Mouse (Mus musculus) MEL (cell line): ENCODE measurements at regions not wholly inside any gene's neighbourhood (a gene's known extent, or its start where the extent isn't known, plus 50 kb on each side); places are given as distances from the start of the nearest gene placed in this dataset.

Experiments
- DNase-seq: peaks from one replicate; pipeline ENCODE4 v3.0.0; 2011; ENCODE audit warnings: low read depth, low spot score
- H3K27ac ChIP-seq: 2 replicates; pipeline ENCODE4 v1.5.1; 2012; ENCODE audit warnings: low read depth, mild to moderate bottlenecking, control low read depth, low read length, moderate library complexity; ENCODE audit not compliant: control insufficient read depth
- H3K27me3 ChIP-seq, 2 experiments: fragments of 150-350 bp in 1 of 2; sonication (generic) in 1 of 2; 2 replicates each; pipeline ENCODE4 v1.6.1; 2012; ENCODE audit warnings: low read length in 2 of 2, mild to moderate bottlenecking in 2 of 2, improper control_type of control experiment in 1 of 2, moderate library complexity in 1 of 2; ENCODE audit not compliant: insufficient read depth in 2 of 2, control insufficient read depth in 1 of 2
- H3K36me3 ChIP-seq, 2 experiments: 2 replicates each; pipeline ENCODE4 v1.6.1; 2012 to 2014; ENCODE audit warnings: low read length in 2 of 2, improper control_type of control experiment in 1 of 2, inconsistent platforms in 1 of 2, mild to moderate bottlenecking in 1 of 2; ENCODE audit not compliant: insufficient read depth in 2 of 2, control insufficient read depth in 1 of 2
- H3K4me1 ChIP-seq, 2 experiments: fragments of 150-350 bp in 1 of 2; sonication (generic) in 1 of 2; 2 replicates each; pipeline ENCODE4 v1.6.1; 2012; ENCODE audit warnings: low read length in 2 of 2, improper control_type of control experiment in 1 of 2, mild to moderate bottlenecking in 1 of 2; ENCODE audit not compliant: insufficient read depth in 2 of 2, control insufficient read depth in 1 of 2
- H3K4me3 ChIP-seq, 2 experiments: fragments of 150-350 bp in 1 of 2; sonication (generic) in 1 of 2; 2 replicates each; pipeline ENCODE4 v1.5.1; 2012; ENCODE audit warnings: low read depth in 2 of 2, low read length in 2 of 2, mild to moderate bottlenecking in 2 of 2, moderate library complexity in 2 of 2, control low read depth in 1 of 2, improper control_type of control experiment in 1 of 2; ENCODE audit not compliant: control insufficient read depth in 1 of 2, insufficient read depth in 1 of 2
- H3K79me2 ChIP-seq: 2 replicates; pipeline ENCODE4 v1.6.1; 2012; ENCODE audit warnings: mild to moderate bottlenecking, low read length, moderate library complexity; ENCODE audit not compliant: control insufficient read depth, poor library complexity, insufficient read depth
- H3K9ac ChIP-seq: 2 replicates; pipeline ENCODE4 v1.6.1; 2012; ENCODE audit warnings: low read depth, mild to moderate bottlenecking, control low read depth, low read length, moderate library complexity; ENCODE audit not compliant: control insufficient read depth, poor library complexity, severe bottlenecking
- H3K9me3 ChIP-seq: fragments of 150-350 bp; sonication (generic); replicated peaks from 2 replicates; pipeline ENCODE4 v1.6.1; 2012; ENCODE audit warnings: mild to moderate bottlenecking, low read length, improper control_type of control experiment, moderate library complexity; ENCODE audit not compliant: insufficient read depth
- CHD1 ChIP-seq: IDR thresholded peaks from 2 replicates; pipeline ENCODE4 v1.6.1; 2012; ENCODE audit warnings: low read depth, mild to moderate bottlenecking, inconsistent platforms, low read length, improper control_type of control experiment
- ELF1 ChIP-seq: IDR thresholded peaks from 2 replicates; pipeline ENCODE4 v1.6.1; 2014; ENCODE audit warnings: low read depth, mild to moderate bottlenecking, inconsistent platforms, low read length, improper control_type of control experiment, moderate library complexity
- GATA1 ChIP-seq: IDR thresholded peaks from 2 replicates; pipeline ENCODE4 v1.6.1; 2011; ENCODE audit warnings: low read depth, low read length, improper control_type of control experiment
- MXI1 ChIP-seq: IDR thresholded peaks from 2 replicates; pipeline ENCODE4 v1.6.1; 2011; ENCODE audit warnings: mild to moderate bottlenecking, low read depth, low read length, improper control_type of control experiment
- MYB ChIP-seq: IDR thresholded peaks from 2 replicates; pipeline ENCODE4 v1.6.1; 2011; ENCODE audit warnings: mild to moderate bottlenecking, low read depth, low read length, improper control_type of control experiment
- NELFE ChIP-seq: IDR thresholded peaks from 2 replicates; pipeline ENCODE4 v1.6.1; 2011; ENCODE audit warnings: low read depth, low read length, improper control_type of control experiment
- NRF1 ChIP-seq: IDR thresholded peaks from 2 replicates; pipeline ENCODE4 v1.6.1; 2014; ENCODE audit warnings: low read depth, mild to moderate bottlenecking, inconsistent platforms, low read length, improper control_type of control experiment, moderate library complexity; ENCODE audit not compliant: poor library complexity, insufficient read depth, severe bottlenecking
- POLR2AphosphoS5 ChIP-seq: IDR thresholded peaks from 2 replicates; pipeline ENCODE4 v1.6.1; 2012; ENCODE audit warnings: low read depth, borderline replicate concordance, mild to moderate bottlenecking, inconsistent platforms, low read length, moderate library complexity, mixed read lengths
- RCOR1 ChIP-seq: IDR thresholded peaks from 2 replicates; pipeline ENCODE4 v1.6.1; 2012; ENCODE audit warnings: low read depth, mild to moderate bottlenecking, inconsistent platforms, low read length, improper control_type of control experiment
- SMC3 ChIP-seq: IDR thresholded peaks from 2 replicates; pipeline ENCODE4 v1.6.1; 2011; ENCODE audit warnings: low read depth, low read length, improper control_type of control experiment
- UBTF ChIP-seq: IDR thresholded peaks from 2 replicates; pipeline ENCODE4 v1.6.1; 2012; ENCODE audit warnings: low read depth, mild to moderate bottlenecking, inconsistent platforms, low read length, improper control_type of control experiment, moderate library complexity, borderline replicate concordance; ENCODE audit not compliant: insufficient read depth
- USF2 ChIP-seq, 2 experiments: IDR thresholded peaks; 2 replicates each; pipeline ENCODE4 v1.6.1; 2011 to 2012; ENCODE audit warnings: improper control_type of control experiment in 2 of 2, low read length in 2 of 2, borderline replicate concordance in 1 of 2, inconsistent platforms in 1 of 2, low read depth in 1 of 2, mild to moderate bottlenecking in 1 of 2; ENCODE audit not compliant: insufficient read depth in 1 of 2
- ZC3H11A ChIP-seq: IDR thresholded peaks from 2 replicates; pipeline ENCODE4 v1.6.1; 2012; ENCODE audit warnings: low read depth, mild to moderate bottlenecking, inconsistent platforms, low read length, improper control_type of control experiment
- ZKSCAN1 ChIP-seq: IDR thresholded peaks from 2 replicates; pipeline ENCODE4 v1.6.1; 2012; ENCODE audit warnings: low read depth, mild to moderate bottlenecking, inconsistent platforms, low read length, improper control_type of control experiment, moderate library complexity
- ZMIZ1 ChIP-seq: IDR thresholded peaks from 2 replicates; pipeline ENCODE4 v1.6.1; 2012; ENCODE audit warnings: low read depth, mild to moderate bottlenecking, inconsistent platforms, low read length, improper control_type of control experiment, moderate library complexity
- ZNF384 ChIP-seq: IDR thresholded peaks from 2 replicates; pipeline ENCODE4 v1.6.1; 2012; ENCODE audit warnings: low read depth, mild to moderate bottlenecking, inconsistent platforms, low read length, improper control_type of control experiment

- Histone ChIP-seq H3K4me3 (no peak overlapping the region), H3K9ac (no peak overlapping the region), H3K79me2 (no peaks in the 10 kb centered on the region), H3K36me3 (no peaks in the 10 kb centered on the region), H3K9me3 (no peaks in the 10 kb centered on the region), H3K27ac (no peak overlapping the region), H3K27me3 (no peaks in the 10 kb centered on the region), H3K4me1 (no peaks in the 10 kb centered on the region)
- no peak for DNase-seq
- no peak for TF ChIP-seq POLR2AphosphoS5
- no peak for TF ChIP-seq ELF1
- TF ChIP-seq CHD1 = no peak
- no peak for TF ChIP-seq MYB
- no peak for TF ChIP-seq GATA1
- TF ChIP-seq ZKSCAN1 = no peak
- TF ChIP-seq NELFE = no peak
- no peak for TF ChIP-seq SMC3
Observed at GRCm38 (mm10) chr7:37290493-37291045, 482.9 kb downstream of the Zfp536 start.

DNA sequence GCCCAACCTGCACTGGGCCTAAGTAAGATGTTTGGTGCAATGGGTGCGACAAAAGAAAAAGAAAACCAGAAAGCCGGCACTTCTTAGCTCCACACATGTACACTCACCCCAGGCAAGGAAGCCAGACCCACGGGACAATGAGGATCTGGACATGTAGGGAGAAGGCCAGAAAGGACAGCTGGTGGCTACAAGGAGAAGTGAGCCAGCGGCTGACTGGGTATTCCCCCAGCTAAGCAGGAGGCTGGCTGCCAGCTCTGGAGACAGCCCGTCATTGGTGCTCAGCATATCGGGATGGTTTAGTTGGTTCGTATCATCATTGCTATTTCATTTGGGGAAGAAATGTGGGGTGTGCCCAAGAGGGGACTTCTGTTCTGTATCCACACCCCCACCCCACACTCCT, 481.7 kb downstream of the Zfp536 start:
- no peaks in the 10 kb centered on the region for H3K36me3 ChIP-seq
- H3K4me1 ChIP-seq = no peaks in the 10 kb centered on the region
- DNase-seq = no peak
- H3K79me2 ChIP-seq = no peaks in the 10 kb centered on the region
- no peak overlapping the region for H3K9ac ChIP-seq
- no peak overlapping the region for H3K4me3 ChIP-seq
- H3K27me3 ChIP-seq = no peaks in the 10 kb centered on the region
- no peaks in the 10 kb centered on the region for H3K9me3 ChIP-seq
- TF ChIP-seq POLR2AphosphoS5 = no peak
- no peak for TF ChIP-seq USF2 (IDR thresholded peaks at IDR 0.05; ENCODE audit: borderline replicate concordance in 1 of 2, insufficient read depth in 1 of 2, low read depth in 1 of 2, low read length in 2 of 2)
- TF ChIP-seq MYB = no peak
- no peak for TF ChIP-seq ZKSCAN1
- TF ChIP-seq ZMIZ1 = no peak
- TF ChIP-seq ZNF384 = no peak
- no peak for TF ChIP-seq CHD1
- no peak for TF ChIP-seq ZC3H11A
- TF ChIP-seq MXI1 = no peak
- no peak for TF ChIP-seq NRF1
- TF ChIP-seq RCOR1 = no peak
- no peak for TF ChIP-seq UBTF
- no peak overlapping the region for H3K27ac ChIP-seq
